In the genomic region with DNA sequence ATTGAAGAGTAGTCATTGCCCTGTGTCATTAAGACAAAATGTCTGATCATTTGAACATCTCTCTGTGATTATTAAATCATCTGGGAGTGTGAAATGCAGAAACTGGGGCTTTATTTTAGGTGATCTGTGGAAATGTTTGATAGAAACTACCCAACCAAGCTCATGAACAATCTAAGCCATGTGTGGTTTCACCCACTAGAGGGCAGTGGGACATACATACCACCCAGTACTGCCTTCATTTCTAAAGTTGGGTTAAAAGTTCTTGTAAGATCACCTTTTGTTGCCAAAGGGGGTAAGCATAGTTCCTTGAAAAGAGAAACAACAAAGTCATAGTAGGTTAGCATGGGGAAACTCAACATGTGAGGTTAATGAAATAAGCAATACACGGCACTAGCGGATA, we compare ENCODE assay signal across 19 mouse cellular contexts.
A peak's percentile ranks its signal among the peaks of the same experiment; 100 is the strongest.
DNase-seq lines count a peak whose midpoint lies in the region; ATAC-seq and TF ChIP-seq lines count a peak whose summit lies in the region.
"Had no signal": no experiment of that assay in that cellular context is flagged by ENCODE, and none has a peak within 500 bp of the region (broad histone marks: within the 10 kb centered on the region; RNA-seq: fewer than 3 reads in every experiment).

No protein-coding gene starts in this region.

- no peaks in the 10 kb centered on the region for H3K79me2 ChIP-seq in CH12.LX (replicated peaks; ENCODE audit: control insufficient read depth, extremely low read depth, insufficient read depth, poor library complexity, severe bottlenecking)

- no peak for TF ChIP-seq EP300 in CH12.LX (IDR thresholded peaks at IDR 0.05; ENCODE audit: low read length)

- no peak for ATAC-seq in limb, embryonic 14.5 days (ENCODE audit: low FRiP score, low read depth)
- ATAC-seq in erythroblast, adult 5-6 weeks (replicated peaks; ENCODE audit: low FRiP score, poor library complexity, severe bottlenecking) = no peak
- ATAC-seq: activated CD4-positive, CD25-positive, alpha-beta regulatory T cell, adult 4 months; forebrain, embryonic 15.5 days; hindbrain, postnatal 0 days; midbrain, embryonic 15.5 days had no signal

- in situ Hi-C loops in CH12.LX (cut with MboI; ENCODE audit: low pct_ligation_motif_present, low pct_unique_long_range_greater_than_20kb, low sequenced_read_pairs) = no loop called here
- in situ Hi-C loops in ES-E14 (cut with MboI; ENCODE audit: low sequenced_read_pairs in 2 of 2, unreplicated experiment in 2 of 2) = no loop called here

- dilution Hi-C loops in CH12.LX (cut with MboI; ENCODE audit: extremely low pct_ligation_motif_present, extremely low pct_unique_long_range_greater_than_20kb, low sequenced_read_pairs) = no loop called here

- DNase-seq in limb, embryonic 14.5 days (ENCODE audit: low spot score) = peak; percentile 17
- DNase-seq in limb, embryonic 10.5 days (ENCODE audit: low spot score) = no peak
- DNase-seq in CH12.LX (ENCODE audit: extremely low read depth) (peak; percentile 59), ES-E14 (ENCODE audit: low read depth, low spot score) (peak; percentile 30), adipocyte (ENCODE audit: low spot score) (peak; percentile 16)
- DNase-seq in cerebellum, postnatal 25 days = no peak
- no peak for DNase-seq in right cerebral cortex, postnatal 14 days
- DNase-seq: cerebellum, postnatal 14 days; lung, adult 2 months; right cerebral cortex, postnatal 4 days had no signal

- TF ChIP-seq RAD21 in CH12.LX (IDR thresholded peaks at IDR 0.05; ENCODE audit: low read depth, low read length) = peak; percentile 84

- no peak overlapping the region for H3K4me3 ChIP-seq in limb, embryonic 14.5 days (replicated peaks; ENCODE audit: low read length)
- H3K4me3 ChIP-seq in limb, embryonic 10.5 days = no peak overlapping the region
- no peak overlapping the region for H3K4me3 ChIP-seq in CH12.LX (replicated peaks in 1 of 3; ENCODE audit: low read depth in 2 of 3, low read length in 2 of 3, poor library complexity in 1 of 3)
- H3K4me3 ChIP-seq in ES-E14 (ENCODE audit: insufficient read depth in 1 of 2, low read depth in 1 of 2, low read length in 2 of 2, poor library complexity in 1 of 2, severe bottlenecking in 1 of 2) = no peak overlapping the region
- H3K4me3 ChIP-seq: embryonic facial prominence, embryonic 10.5 days; erythroblast, embryonic 14.5 days; forebrain, embryonic 15.5 days; limb, embryonic 13.5 days; megakaryocyte, embryonic 14.5 days; midbrain, embryonic 15.5 days had no signal

- H3K27ac ChIP-seq in limb, embryonic 14.5 days (replicated peaks; ENCODE audit: low read depth, low read length) = no peak overlapping the region
- H3K27ac ChIP-seq in limb, embryonic 10.5 days = no peak overlapping the region
- H3K27ac ChIP-seq in CH12.LX (ENCODE audit: insufficient read depth, low read depth) = no peak overlapping the region
- no peak overlapping the region for H3K27ac ChIP-seq in ES-E14 (ENCODE audit: insufficient read depth, low read depth, low read length, poor library complexity, severe bottlenecking)
- H3K27ac ChIP-seq: embryonic facial prominence, embryonic 10.5 days; forebrain, embryonic 15.5 days; hindbrain, postnatal 0 days; limb, embryonic 13.5 days; midbrain, embryonic 15.5 days had no signal

- peak; percentile 18 to 85; a peak in 3 of 4 replicates for TF ChIP-seq CTCF in CH12.LX (conservative IDR thresholded peaks at IDR 0.05 in 1 of 2, IDR thresholded peaks at IDR 0.05 in 1 of 2; ENCODE audit: low read depth in 2 of 2, low read length in 2 of 2)

- 79% methylated on average over 2 of the region's 2 CpGs for WGBS in limb, embryonic 14.5 days
- WGBS in limb, embryonic 10.5 days = 96% methylated on average over 2 of the region's 2 CpGs

- no peak overlapping the region for H3K9ac ChIP-seq in limb, embryonic 14.5 days (ENCODE audit: low read depth, low read length, severe bottlenecking)
- H3K9ac ChIP-seq in CH12.LX (ENCODE audit: insufficient read depth, low read depth) (no peak overlapping the region), ES-E14 (ENCODE audit: insufficient read depth, low read depth, low read length, poor library complexity, severe bottlenecking) (no peak overlapping the region)
- H3K9ac ChIP-seq: forebrain, embryonic 15.5 days; limb, embryonic 13.5 days; midbrain, embryonic 15.5 days had no signal

- H3K4me1 ChIP-seq in limb, embryonic 14.5 days (ENCODE audit: control insufficient read depth, insufficient read depth, low read length) = no peaks in the 10 kb centered on the region
- H3K4me1 ChIP-seq in limb, embryonic 10.5 days = no peaks in the 10 kb centered on the region; the same call in 1 of the 2 replicates
- H3K4me1 ChIP-seq in CH12.LX (ENCODE audit: control insufficient read depth in 1 of 2, insufficient read depth in 2 of 2) (peaks cover 3 to 5% of the 10 kb centered on the region in 2 experiments; a peak in 3 of 4 replicates), ES-E14 (ENCODE audit: control insufficient read depth in 2 of 2, insufficient read depth in 2 of 2, low read length in 2 of 2, poor library complexity in 1 of 2) (no peaks in the 10 kb centered on the region)
- H3K4me1 ChIP-seq: forebrain, embryonic 15.5 days; limb, embryonic 13.5 days; midbrain, embryonic 15.5 days had no signal

- H3K36me3 ChIP-seq in limb, embryonic 14.5 days (ENCODE audit: control insufficient read depth, insufficient read depth, low read length) = no peaks in the 10 kb centered on the region
- no peaks in the 10 kb centered on the region for H3K36me3 ChIP-seq in limb, embryonic 10.5 days
- H3K36me3 ChIP-seq in CH12.LX (replicated peaks in 1 of 2; ENCODE audit: control insufficient read depth in 1 of 2, insufficient read depth in 1 of 2, low read length in 1 of 2) (no peaks in the 10 kb centered on the region), ES-E14 (ENCODE audit: control insufficient read depth, insufficient read depth, low read length, poor library complexity, severe bottlenecking) (no peaks in the 10 kb centered on the region)
- H3K36me3 ChIP-seq: embryonic facial prominence, embryonic 10.5 days; forebrain, embryonic 15.5 days; limb, embryonic 13.5 days; midbrain, embryonic 15.5 days had no signal

- no peak for TF ChIP-seq POLR2A in limb, embryonic 14.5 days (IDR thresholded peaks at IDR 0.05; ENCODE audit: borderline replicate concordance, extremely low read depth, insufficient read depth, insufficient read length)
- TF ChIP-seq POLR2A in CH12.LX (IDR thresholded peaks at IDR 0.05; ENCODE audit: low read depth, low read length) = no peak

- H3K4me2 ChIP-seq in limb, embryonic 14.5 days (replicated peaks; ENCODE audit: low read depth, low read length, severe bottlenecking) = no peak overlapping the region
- no peak overlapping the region for H3K4me2 ChIP-seq in CH12.LX (ENCODE audit: insufficient read depth, low read depth, poor library complexity, severe bottlenecking)
- H3K4me2 ChIP-seq: forebrain, embryonic 15.5 days; limb, embryonic 13.5 days; midbrain, embryonic 15.5 days had no signal

- no peaks in the 10 kb centered on the region for H3K9me3 ChIP-seq in limb, embryonic 14.5 days (ENCODE audit: control insufficient read depth, low read length)
- H3K9me3 ChIP-seq in limb, embryonic 10.5 days (replicated peaks) = no peaks in the 10 kb centered on the region
- H3K9me3 ChIP-seq in CH12.LX (replicated peaks; ENCODE audit: low read length) = no peaks in the 10 kb centered on the region
- no peaks in the 10 kb centered on the region for H3K9me3 ChIP-seq in ES-E14 (ENCODE audit: control insufficient read depth, insufficient read depth, low read depth, low read length)
- H3K9me3 ChIP-seq: embryonic facial prominence, embryonic 10.5 days; forebrain, embryonic 15.5 days; limb, embryonic 13.5 days; megakaryocyte, embryonic 14.5 days; midbrain, embryonic 15.5 days had no signal

- no peaks in the 10 kb centered on the region for H3K27me3 ChIP-seq in limb, embryonic 14.5 days (ENCODE audit: control insufficient read depth, insufficient read depth, low read length)
- H3K27me3 ChIP-seq in limb, embryonic 10.5 days (ENCODE audit: low read depth, poor library complexity, severe bottlenecking) = no peaks in the 10 kb centered on the region
- H3K27me3 ChIP-seq in CH12.LX (replicated peaks) = no peaks in the 10 kb centered on the region
- H3K27me3 ChIP-seq: forebrain, embryonic 15.5 days; limb, embryonic 13.5 days; megakaryocyte, embryonic 14.5 days; midbrain, embryonic 15.5 days had no signal

TF ChIP-seq in CH12.LX, 34 proteins besides CTCF, POLR2A, EP300 and RAD21 (continues in another document):
- 0 out of 2 replicates have a peak, but pooled peaks have one; percentile 20 for TF ChIP-seq TCF12 (IDR thresholded peaks at IDR 0.05; ENCODE audit: low read depth, low read length)
- peak; percentile 73 for TF ChIP-seq MYC (IDR thresholded peaks at IDR 0.05; ENCODE audit: low read depth, low read length)
- no peak for TF ChIP-seq BHLHE40 (IDR thresholded peaks at IDR 0.05; ENCODE audit: low read depth, low read length)
- peak; percentile 30; the same call in 1 of the 2 replicates for TF ChIP-seq IRF4 (IDR thresholded peaks at IDR 0.05; ENCODE audit: low read depth, low read length)
- 0 out of 2 replicates have a peak, but pooled peaks have one; percentile 45 for TF ChIP-seq MEF2A (IDR thresholded peaks at IDR 0.05; ENCODE audit: borderline replicate concordance, low read depth, low read length)
- no peak for TF ChIP-seq CHD1 (IDR thresholded peaks at IDR 0.05; ENCODE audit: low read depth, low read length)
- TF ChIP-seq HCFC1 (IDR thresholded peaks at IDR 0.05; ENCODE audit: low read depth, low read length) = no peak
- no peak for TF ChIP-seq ETS1 (conservative IDR thresholded peaks at IDR 0.05; ENCODE audit: low read depth, low read length)
- TF ChIP-seq SIN3A (IDR thresholded peaks at IDR 0.05; ENCODE audit: low read length) = 0 out of 2 replicates have a peak, but pooled peaks have one; percentile 39
- TF ChIP-seq ZC3H11A (IDR thresholded peaks at IDR 0.05; ENCODE audit: low read depth, low read length) = peak; percentile 70

TF ChIP-seq in ES-E14, 5 proteins besides CTCF, POLR2A, EP300 and RAD21:
- TF ChIP-seq CHD2 (IDR thresholded peaks at IDR 0.05; ENCODE audit: low read depth, low read length) (no peak), HCFC1 (IDR thresholded peaks at IDR 0.05; ENCODE audit: borderline replicate concordance, insufficient read depth, low read length) (no peak), ZNF384 (IDR thresholded peaks at IDR 0.05; ENCODE audit: low read depth, low read length) (no peak), MAFK (IDR thresholded peaks at IDR 0.05; ENCODE audit: insufficient read depth, low read depth, low read length) (no peak), ZC3H11A (IDR thresholded peaks at IDR 0.05; ENCODE audit: borderline replicate concordance, low read depth, low read length) (no peak)
TF ChIP-seq in ES-E14: peak in this region for 0.

Comparison
In these comparisons a context has a peak if more than half of its experiments do, and no peak if none do; other contexts are left out.
1. DNase-seq: peak in limb, embryonic 14.5 days (single experiment), CH12.LX (single experiment), ES-E14 (single experiment) and adipocyte (single experiment); none in limb, embryonic 10.5 days (single experiment), cerebellum, postnatal 25 days (0 of 2) and right cerebral cortex, postnatal 14 days (single experiment).